In genomic region chr15:88414206-88414605, GRCm38 (mm10) we compare ENCODE assay signal across 19 mouse cellular contexts.
A peak's percentile ranks its signal among the peaks of the same experiment; 100 is the strongest.
DNase-seq lines count a peak whose midpoint lies in the region; ATAC-seq lines count a peak whose summit lies in the region.
"Had no signal": no experiment of that assay in that cellular context is flagged by ENCODE, and none has a peak within 500 bp of the region (broad histone marks: within the 10 kb centered on the region; RNA-seq: fewer than 3 reads in every experiment).

No protein-coding gene starts in this region.

- no peaks in the 10 kb centered on the region for H3K36me3 ChIP-seq in megakaryocyte, embryonic 14.5 days (replicated peaks; ENCODE audit: low read length)
- H3K36me3 ChIP-seq: G1E had no signal

- H3K9me3 ChIP-seq in megakaryocyte, embryonic 14.5 days: peaks cover 68% of the 10 kb centered on the region

- ATAC-seq in megakaryocyte, adult 5-6 weeks (ENCODE audit: poor library complexity, severe bottlenecking): no peak
- ATAC-seq: activated CD4-positive, CD25-positive, alpha-beta regulatory T cell, adult 4 months; CD4-positive, CD25-positive, alpha-beta regulatory T cell, adult 4 months; Patski had no signal

- no peaks in the 10 kb centered on the region for H3K4me1 ChIP-seq in megakaryocyte, embryonic 14.5 days

- H3K4me3 ChIP-seq in megakaryocyte, embryonic 14.5 days (replicated peaks): peak overlapping the region; percentile 40

- H3K27me3 ChIP-seq in megakaryocyte, embryonic 14.5 days (replicated peaks): no peaks in the 10 kb centered on the region
- H3K27me3 ChIP-seq: CH12.LX had no signal

- peak; percentile 66 for DNase-seq in heart, adult 11 months
- DNase-seq in heart, postnatal 10 days: no peak
- DNase-seq: adrenal gland, adult 2 months; adrenal gland, adult 8-10 months; adrenal gland, postnatal 10 days; adrenal gland, postnatal 14 days; adrenal gland, postnatal 25 days; adrenal gland, postnatal 36 days; B cell, adult 2 months; cerebellum, adult 11 months; cerebellum, adult 11-12 months; cerebellum, adult 18-20 months had no signal

- intact Hi-C loops in heart, postnatal 10 days (cut with DNase I): no loop called here
